Mouse (Mus musculus) megakaryocyte progenitor cell, adult 5-6 weeks (primary cell): ENCODE measurements around the gene Gsto1. TPM values are rescaled to one million over a fixed set of nuclear protein-coding genes. Genes with fewer than 3 reads are reported as not detected.
A peak's percentile ranks its signal among the peaks of the same experiment; 100 is the strongest.
"Not testable (repeated sequence)": the region's sequence is repeated elsewhere in the genome, so short reads cannot be mapped to it uniquely, and the experiment has no call there.

Experiments used
- ATAC-seq: replicated peaks from 2 replicates; pipeline ENCODE4 v1.8.0; 2016; ENCODE audit warnings: mild to moderate bottlenecking, moderate TSS enrichment, inconsistent platforms; ENCODE audit not compliant: poor library complexity
- total RNA-seq, 2 experiments: library from RNA; stranded (forward) in 1 of 2; stranded (reverse) in 1 of 2; fragments of 157-497, 149-512 nt in 1 of 2; fragments of 200-1000 nt in 1 of 2; gene quantifications; 2 replicates each; pipeline versions ENCODE4 v1.2.3 to v1.2.4; 2015 to 2017

Gene Gsto1
- total RNA-seq (2015) (413 and 417 TPM in 2 replicates), total RNA-seq (2017) (162 and 194 TPM in 2 replicates)

DNA sequence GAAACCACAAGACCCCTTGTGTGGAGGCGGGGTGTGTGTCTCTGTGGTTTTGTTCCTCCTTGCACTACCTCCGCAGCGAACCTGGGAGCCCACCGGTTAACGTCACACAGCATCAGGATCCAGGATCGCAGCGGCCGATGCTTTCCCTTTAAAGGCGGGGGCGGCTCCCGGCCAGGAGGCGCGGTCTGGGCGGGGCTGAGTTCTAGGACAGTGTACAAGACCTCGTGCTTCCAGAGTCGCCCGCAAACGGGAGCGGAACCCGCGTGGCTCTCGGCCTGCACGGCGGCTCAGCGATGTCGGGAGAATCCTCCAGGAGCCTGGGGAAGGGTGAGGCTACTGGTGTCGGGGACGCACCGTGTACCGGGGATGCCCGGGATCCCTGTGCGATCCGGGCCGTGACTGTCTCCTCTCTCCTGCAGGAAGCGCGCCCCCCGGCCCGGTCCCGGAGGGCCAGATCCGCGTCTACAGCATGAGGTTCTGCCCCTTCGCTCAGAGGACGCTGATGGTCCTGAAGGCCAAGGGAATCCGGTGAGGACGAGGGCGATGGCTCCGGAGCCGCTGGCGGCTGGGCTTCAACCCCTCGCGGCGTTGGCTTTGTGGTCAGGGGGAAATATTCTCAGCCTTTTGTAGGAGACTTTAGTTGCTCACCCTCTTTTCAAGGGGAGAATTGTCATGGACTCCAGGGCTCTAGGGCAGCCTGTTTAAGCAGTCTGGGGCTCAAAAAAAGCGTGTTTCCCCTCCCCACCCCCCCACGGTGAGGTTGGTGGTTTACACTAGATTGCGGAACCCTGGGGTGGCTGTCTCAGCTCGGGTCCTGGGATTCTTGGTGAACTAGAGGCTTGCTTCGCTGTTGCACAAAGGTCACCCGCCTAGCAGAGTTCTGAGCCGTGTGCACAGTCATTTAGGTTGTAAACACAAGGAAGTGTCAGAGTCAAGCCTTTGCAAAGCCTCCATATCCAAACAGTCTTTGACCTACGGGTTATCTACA, at the start of gene Gsto1:
Gene Gsto1 (plus strand): TSS at position 175 of the 988 bp plus-strand sequence.
- peak; percentile 89 for ATAC-seq

DNA sequence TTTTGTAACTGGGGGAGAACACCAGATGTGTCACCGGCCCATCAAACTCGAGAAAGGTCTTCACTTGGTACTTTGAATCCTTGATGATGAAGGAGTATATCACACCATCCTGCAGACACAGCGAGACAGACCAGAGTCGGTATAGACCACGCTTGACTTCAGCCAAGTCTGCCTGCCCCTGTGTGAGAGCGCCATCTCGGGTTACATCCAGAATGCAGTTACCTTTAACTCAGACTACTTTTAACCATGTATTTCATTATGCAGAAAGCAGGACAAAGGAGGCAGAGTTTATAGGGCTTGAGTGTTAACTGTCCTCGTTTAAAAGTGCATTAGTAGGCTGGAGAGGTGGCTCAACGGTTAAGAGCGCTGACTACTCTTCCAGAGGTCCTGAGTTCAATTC, 42.7 kb upstream of the Gsto1 start:
- ATAC-seq: no peak

DNA sequence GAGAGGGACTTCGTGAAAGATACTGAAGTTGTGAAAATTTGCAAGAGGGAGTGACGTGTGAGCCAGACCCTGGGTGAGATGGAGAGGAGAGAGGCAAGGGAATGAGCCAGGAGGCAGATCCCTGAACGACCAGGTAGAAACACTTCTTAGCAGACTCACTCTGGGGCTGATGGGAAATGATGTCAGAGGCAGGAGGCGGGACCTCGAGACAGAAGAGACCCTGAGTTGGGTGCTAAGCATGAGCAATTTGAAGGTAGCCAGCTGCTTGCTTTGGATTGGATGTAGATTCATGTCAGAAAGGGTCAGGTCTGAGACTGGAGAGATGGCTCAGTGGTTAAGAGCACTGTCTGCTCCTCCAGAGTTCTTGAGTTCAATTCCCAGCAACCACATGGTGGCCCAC, 40.0 kb upstream of the Gsto1 start:
- ATAC-seq: no peak

DNA sequence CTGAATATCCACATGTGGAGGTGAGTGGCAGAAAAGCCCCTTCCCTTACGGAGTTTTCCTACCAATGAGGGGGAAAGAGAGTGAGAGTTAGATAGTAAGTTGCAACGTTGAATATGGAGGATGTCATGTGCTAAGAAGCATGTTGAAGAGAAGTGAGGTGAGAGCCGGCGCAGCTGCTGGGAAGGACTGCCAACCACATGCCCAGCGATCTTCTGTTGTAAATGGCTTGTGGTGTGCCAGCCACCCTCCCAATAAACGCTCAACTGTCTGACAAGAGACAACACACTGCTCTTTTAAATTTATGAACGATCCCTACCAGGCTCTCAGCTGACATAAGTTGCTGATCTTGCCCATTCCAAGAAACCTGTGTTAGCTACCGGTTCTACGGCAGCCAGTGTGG, 37.1 kb upstream of the Gsto1 start:
- ATAC-seq: no peak

- ATAC-seq: peak; percentile 92
Measured at GRCm38 (mm10) chr19:47820832-47821493, 33.8 kb upstream of the Gsto1 start.

- peak; percentile 69 for ATAC-seq
Measured at GRCm38 (mm10) chr19:47821494-47821872, 33.3 kb upstream of the Gsto1 start.

DNA sequence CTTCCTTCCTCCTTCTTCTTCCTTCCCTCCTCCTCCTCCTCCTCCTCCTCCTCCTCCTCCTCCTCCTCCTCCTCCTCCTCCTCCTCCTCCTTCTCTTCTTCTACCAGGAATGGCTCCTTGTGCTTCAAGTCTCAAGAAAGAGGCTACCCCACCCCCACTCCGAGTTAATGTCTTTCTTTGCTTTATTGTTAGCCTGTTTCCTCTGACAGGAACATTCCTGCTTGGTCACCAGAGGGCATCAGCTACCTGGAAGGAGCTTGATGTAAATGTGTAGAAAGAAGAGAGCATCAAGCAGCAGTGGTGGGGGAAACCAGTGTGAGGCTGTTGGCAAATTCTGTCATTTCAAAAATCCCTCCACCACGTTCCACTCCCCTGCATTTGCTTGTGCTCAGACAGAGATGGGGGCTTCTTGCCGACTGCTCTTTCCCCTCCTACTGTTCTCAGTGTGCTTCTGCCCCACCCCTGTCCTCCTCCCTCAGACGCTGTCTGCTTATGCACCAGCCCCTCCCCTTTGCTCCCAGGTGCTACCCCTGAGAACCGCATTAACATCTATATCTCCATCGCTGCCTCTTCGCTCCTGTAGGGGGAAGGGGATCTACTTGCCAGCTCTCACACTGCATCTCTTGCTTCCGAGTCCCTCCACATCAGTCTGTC, 32.5 kb upstream of the Gsto1 start:
- no peak for ATAC-seq

DNA sequence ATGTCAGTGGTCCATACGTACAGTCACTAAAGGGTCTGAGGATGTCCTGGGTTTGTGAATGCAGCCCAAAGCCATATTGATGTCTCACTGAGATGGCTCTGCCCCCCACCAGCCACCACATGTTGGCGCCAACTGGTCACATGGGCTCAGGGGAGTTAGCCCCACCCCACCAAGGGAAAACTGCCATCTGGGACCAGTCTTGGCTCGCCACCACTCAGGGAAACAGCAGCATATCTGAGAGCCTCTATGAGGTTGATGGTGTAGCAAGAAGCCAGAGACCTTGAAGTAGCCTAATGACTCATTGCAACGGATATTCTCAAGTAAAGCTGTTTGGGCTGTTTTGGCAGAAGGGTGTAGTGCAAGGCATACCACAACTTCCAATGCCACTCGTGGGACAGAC, 30.7 kb upstream of the Gsto1 start:
- ATAC-seq: no peak

DNA sequence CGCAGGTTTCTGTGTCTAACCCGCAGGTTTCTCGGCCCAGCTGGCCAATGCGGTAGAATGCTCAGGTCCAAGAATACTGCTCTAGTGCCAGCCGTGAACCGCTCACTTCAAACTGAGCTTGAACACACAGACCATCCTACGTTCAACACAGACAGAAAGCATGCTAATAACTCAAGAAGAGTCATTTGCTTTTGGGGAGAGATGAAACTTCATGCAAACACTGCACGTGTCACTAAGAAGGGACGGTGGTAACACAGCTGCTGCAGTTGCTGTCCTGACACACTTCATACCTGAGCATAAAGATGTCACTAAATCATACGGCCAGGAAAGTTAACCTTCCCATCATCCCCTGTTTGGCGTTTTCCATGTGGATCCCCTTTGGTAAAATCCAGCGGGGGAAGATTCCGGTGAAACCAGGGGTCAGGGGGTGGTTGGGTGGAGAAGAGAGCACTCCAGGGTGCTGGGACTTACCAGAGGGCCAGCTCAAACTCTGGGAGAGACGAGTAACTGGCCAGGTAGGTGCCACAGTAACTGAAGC, 24.8 kb upstream of the Gsto1 start:
- no peak for ATAC-seq

DNA sequence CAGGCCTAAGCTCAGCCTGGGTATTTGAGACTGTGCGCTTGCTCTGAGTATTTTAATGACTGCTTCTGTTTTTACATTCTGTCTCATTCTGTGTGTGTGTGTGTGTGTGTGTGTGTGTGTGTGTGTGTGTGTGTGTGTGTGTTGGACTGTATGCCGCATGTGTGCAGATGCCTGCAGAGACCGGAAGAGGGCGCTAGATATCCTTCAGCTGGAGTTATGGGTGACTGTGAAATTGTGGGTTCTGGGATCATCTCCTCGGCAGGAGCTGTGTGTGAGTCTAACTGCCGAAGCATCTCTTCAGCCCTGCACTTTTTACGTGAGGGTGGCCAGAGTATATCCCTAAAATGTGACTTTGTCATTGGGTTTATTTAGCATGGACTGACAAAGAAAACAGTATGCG, 23.7 kb upstream of the Gsto1 start:
- no peak for ATAC-seq

DNA sequence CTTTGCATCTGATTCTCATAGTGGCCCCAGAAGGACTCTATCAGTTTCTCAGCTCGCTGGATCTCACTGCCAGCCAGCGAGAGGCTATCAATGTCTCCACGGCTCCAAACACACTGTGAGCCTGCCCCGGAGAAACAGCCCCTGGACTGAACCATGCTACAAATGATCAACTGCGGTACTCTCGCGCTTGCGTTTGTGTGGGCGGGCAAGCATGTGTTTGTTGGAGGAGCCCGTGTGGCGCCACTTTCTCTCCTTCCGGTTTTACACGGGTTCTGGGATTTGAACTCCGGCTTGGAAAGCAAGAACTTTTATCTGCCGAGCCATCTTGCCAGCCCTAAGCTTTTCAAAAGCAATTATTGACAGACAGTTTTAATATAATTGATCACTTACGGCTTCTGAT, 22.5 kb upstream of the Gsto1 start:
- ATAC-seq: no peak

GRCm38 (mm10) chr19:47834614-47835013, 20.2 kb upstream of the Gsto1 start:
- ATAC-seq: no peak

- ATAC-seq: no peak
Measured at GRCm38 (mm10) chr19:47835776-47836175, 19.0 kb upstream of the Gsto1 start.

DNA sequence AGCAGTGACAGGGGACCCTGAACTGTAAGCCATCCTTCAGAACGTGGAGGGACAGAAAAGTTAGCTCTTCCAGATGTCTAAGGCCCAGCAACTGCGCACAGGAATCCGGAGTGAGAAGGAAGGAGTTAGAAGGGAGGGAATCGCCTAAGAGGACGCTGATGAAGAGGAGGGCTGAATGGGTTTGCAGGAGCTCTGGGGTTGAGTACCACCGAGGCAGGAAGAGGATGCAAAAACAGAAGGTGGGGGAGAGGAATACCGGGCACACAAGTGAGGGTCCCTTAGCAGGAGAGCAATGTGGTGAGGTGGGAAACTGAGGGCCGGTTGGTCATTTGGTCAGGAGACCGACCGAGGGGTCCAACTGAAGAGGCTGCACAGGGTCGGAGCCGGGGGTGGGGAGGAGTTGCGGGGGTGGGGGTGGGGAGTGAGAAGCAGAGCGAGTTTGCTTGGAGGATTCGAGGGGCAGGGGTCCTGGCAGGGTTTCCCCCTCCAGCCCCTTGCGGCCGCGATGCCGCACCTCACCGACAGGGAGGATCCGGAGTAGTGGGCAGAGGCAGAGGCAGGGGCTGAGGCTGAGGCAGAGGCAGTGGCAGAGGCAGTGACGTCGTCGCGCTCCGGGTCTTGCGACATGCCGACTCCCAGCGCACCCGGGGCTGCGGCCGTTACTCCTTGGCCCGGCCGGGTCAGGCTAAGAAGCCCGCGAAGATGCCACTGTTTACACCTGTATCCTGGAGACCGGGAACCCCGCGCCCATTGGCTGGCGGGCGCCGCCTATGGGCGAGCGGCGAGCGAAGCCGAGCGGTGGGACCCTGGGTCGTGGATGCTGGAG, 17.9 kb upstream of the Gsto1 start:
- peak; percentile 99 for ATAC-seq

GRCm38 (mm10) chr19:47837527-47837901, 17.3 kb upstream of the Gsto1 start:
- peak; percentile 14; the same call in 1 of the 2 replicates for ATAC-seq

- not testable (repeated sequence) for ATAC-seq
Measured at GRCm38 (mm10) chr19:47841234-47841633, 13.5 kb upstream of the Gsto1 start.

- ATAC-seq: no peak
Measured at GRCm38 (mm10) chr19:47849735-47850134, 5.0 kb upstream of the Gsto1 start.

DNA sequence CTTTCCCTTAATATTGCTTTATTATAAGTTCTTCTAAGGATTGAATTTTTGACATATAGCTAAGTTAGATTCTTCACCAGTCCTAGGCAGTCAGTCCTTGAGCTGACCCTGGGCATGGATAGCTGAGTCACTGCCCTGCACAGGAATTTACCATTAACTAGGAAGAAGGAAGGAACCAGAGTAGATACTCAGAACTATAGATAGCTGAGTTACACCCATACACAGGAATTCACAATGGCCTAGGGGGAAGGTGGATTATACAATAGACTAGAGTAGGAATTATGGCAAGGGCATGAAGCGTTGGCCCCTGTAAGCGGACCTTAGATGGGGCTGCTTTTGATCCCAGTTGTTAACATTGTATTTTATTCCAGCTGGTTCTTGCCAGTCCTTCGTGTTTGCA, 2.6 kb upstream of the Gsto1 start:
- ATAC-seq: not testable (repeated sequence)

GRCm38 (mm10) chr19:47853053-47853452, 1.7 kb upstream of the Gsto1 start:
- no peak for ATAC-seq
